Mouse (Mus musculus): ENCODE measurements around the gene Il23r. TPM values are rescaled to one million over a fixed set of nuclear protein-coding genes. Genes with fewer than 3 reads are reported as not detected.
A peak's percentile ranks its signal among the peaks of the same experiment; 100 is the strongest.

Il23r gene
- polyA plus RNA-seq, 1 experiment from 2014 or later, result not detected

- Histone ChIP-seq H3K9ac (replicated peaks; ENCODE audit: low read length) (no peak overlapping the region), H3K27me3 (ENCODE audit: control insufficient read depth, insufficient read depth, low read length) (no peaks in the 10 kb centered on the region), H3K27ac (replicated peaks; ENCODE audit: low read depth, low read length) (no peak overlapping the region), H3K36me3 (replicated peaks; ENCODE audit: control insufficient read depth, insufficient read depth, low read depth, low read length) (no peaks in the 10 kb centered on the region), H3K4me2 (ENCODE audit: low read depth, low read length) (no peak overlapping the region), H3K4me3 (ENCODE audit: low read depth, low read length) (no peak overlapping the region), H3K9me3 (replicated peaks; ENCODE audit: control insufficient read depth, low read length) (no peaks in the 10 kb centered on the region), H3K4me1 (ENCODE audit: control insufficient read depth, insufficient read depth, low read length) (no peaks in the 10 kb centered on the region)
- DNase-seq (ENCODE audit: low spot score) (no peak), ATAC-seq (replicated peaks; ENCODE audit: insufficient number of reproducible peaks, low FRiP score, low TSS enrichment, low read depth) (no peak)
- 87% methylated on average over 3 of the region's 3 CpGs for WGBS
Measured at GRCm38 (mm10) chr6:67416557-67416956, 75.1 kb downstream of the Il23r start.

- DNase-seq (ENCODE audit: low spot score) (no peak), ATAC-seq (replicated peaks; ENCODE audit: insufficient number of reproducible peaks, low FRiP score, low TSS enrichment, low read depth) (no peak)
- no peaks in the 10 kb centered on the region for H3K27me3 ChIP-seq (ENCODE audit: control insufficient read depth, insufficient read depth, low read length)
- H3K9me3 ChIP-seq (replicated peaks; ENCODE audit: control insufficient read depth, low read length), result no peaks in the 10 kb centered on the region
- H3K27ac ChIP-seq (replicated peaks; ENCODE audit: low read depth, low read length), result no peak overlapping the region
- no peak overlapping the region for H3K9ac ChIP-seq (replicated peaks; ENCODE audit: low read length)
- 95% methylated on average over 5 of the region's 5 CpGs for WGBS
- H3K4me1 ChIP-seq (ENCODE audit: control insufficient read depth, insufficient read depth, low read length), result no peaks in the 10 kb centered on the region
- no peak overlapping the region for H3K4me2 ChIP-seq (ENCODE audit: low read depth, low read length)
- no peak overlapping the region for H3K4me3 ChIP-seq (ENCODE audit: low read depth, low read length)
- H3K36me3 ChIP-seq (replicated peaks; ENCODE audit: control insufficient read depth, insufficient read depth, low read depth, low read length), result no peaks in the 10 kb centered on the region
Measured at GRCm38 (mm10) chr6:67415276-67415675, 76.4 kb downstream of the Il23r start.

- 68% methylated on average over 2 of the region's 2 CpGs for WGBS
- H3K36me3 ChIP-seq (replicated peaks; ENCODE audit: control insufficient read depth, insufficient read depth, low read depth, low read length), result no peaks in the 10 kb centered on the region
- H3K27ac ChIP-seq (replicated peaks; ENCODE audit: low read depth, low read length), result no peak overlapping the region
- no peaks in the 10 kb centered on the region for H3K27me3 ChIP-seq (ENCODE audit: control insufficient read depth, insufficient read depth, low read length)
- no peak overlapping the region for H3K4me3 ChIP-seq (ENCODE audit: low read depth, low read length)
- no peaks in the 10 kb centered on the region for H3K9me3 ChIP-seq (replicated peaks; ENCODE audit: control insufficient read depth, low read length)
- ATAC-seq (replicated peaks; ENCODE audit: insufficient number of reproducible peaks, low FRiP score, low TSS enrichment, low read depth) (no peak), DNase-seq (ENCODE audit: low spot score) (no peak)
- H3K9ac ChIP-seq (replicated peaks; ENCODE audit: low read length), result no peak overlapping the region
- no peak overlapping the region for H3K4me2 ChIP-seq (ENCODE audit: low read depth, low read length)
- H3K4me1 ChIP-seq (ENCODE audit: control insufficient read depth, insufficient read depth, low read length), result no peaks in the 10 kb centered on the region
Measured at GRCm38 (mm10) chr6:67413378-67413777, 78.3 kb downstream of the Il23r start.

- no peaks in the 10 kb centered on the region for H3K9me3 ChIP-seq (replicated peaks; ENCODE audit: control insufficient read depth, low read length)
- no peaks in the 10 kb centered on the region for H3K27me3 ChIP-seq (ENCODE audit: control insufficient read depth, insufficient read depth, low read length)
- 80% methylated on average over 3 of the region's 3 CpGs for WGBS
- ATAC-seq (replicated peaks; ENCODE audit: insufficient number of reproducible peaks, low FRiP score, low TSS enrichment, low read depth), result no peak
- no peak for DNase-seq (ENCODE audit: low spot score)
- no peaks in the 10 kb centered on the region for H3K4me1 ChIP-seq (ENCODE audit: control insufficient read depth, insufficient read depth, low read length)
- H3K4me3 ChIP-seq (ENCODE audit: low read depth, low read length), result no peak overlapping the region
- no peak overlapping the region for H3K4me2 ChIP-seq (ENCODE audit: low read depth, low read length)
- H3K9ac ChIP-seq (replicated peaks; ENCODE audit: low read length), result no peak overlapping the region
- no peak overlapping the region for H3K27ac ChIP-seq (replicated peaks; ENCODE audit: low read depth, low read length)
- no peaks in the 10 kb centered on the region for H3K36me3 ChIP-seq (replicated peaks; ENCODE audit: control insufficient read depth, insufficient read depth, low read depth, low read length)
Measured at GRCm38 (mm10) chr6:67405281-67405682, 86.4 kb downstream of the Il23r start.

- H3K27ac ChIP-seq (replicated peaks; ENCODE audit: low read depth, low read length), result no peak overlapping the region
- H3K4me1 ChIP-seq (ENCODE audit: control insufficient read depth, insufficient read depth, low read length), result no peaks in the 10 kb centered on the region
- no peaks in the 10 kb centered on the region for H3K27me3 ChIP-seq (ENCODE audit: control insufficient read depth, insufficient read depth, low read length)
- WGBS, result 75% methylated on average over 5 of the region's 5 CpGs
- H3K4me3 ChIP-seq (ENCODE audit: low read depth, low read length), result no peak overlapping the region
- DNase-seq (ENCODE audit: low spot score) (no peak), ATAC-seq (replicated peaks; ENCODE audit: insufficient number of reproducible peaks, low FRiP score, low TSS enrichment, low read depth) (no peak)
- H3K9me3 ChIP-seq (replicated peaks; ENCODE audit: control insufficient read depth, low read length), result no peaks in the 10 kb centered on the region
- no peaks in the 10 kb centered on the region for H3K36me3 ChIP-seq (replicated peaks; ENCODE audit: control insufficient read depth, insufficient read depth, low read depth, low read length)
- no peak overlapping the region for H3K4me2 ChIP-seq (ENCODE audit: low read depth, low read length)
- H3K9ac ChIP-seq (replicated peaks; ENCODE audit: low read length), result no peak overlapping the region
Measured at GRCm38 (mm10) chr6:67399551-67399950, 92.1 kb downstream of the Il23r start.

- 3% methylated on average over 26 of the region's 26 CpGs for WGBS
- peak within 1 kb of the TSS; percentile 51 for H3K4me2 ChIP-seq (ENCODE audit: low read depth, low read length)
- H3K4me1 ChIP-seq (ENCODE audit: control insufficient read depth, insufficient read depth, low read length), result no peaks in the 10 kb centered on the region
- H3K27ac ChIP-seq (replicated peaks; ENCODE audit: low read depth, low read length), result no peak within 1 kb of the TSS
- DNase-seq (ENCODE audit: low spot score), result peak; percentile 5
- peak within 1 kb of the TSS; percentile 17; the same call in 1 of the 2 replicates for H3K4me3 ChIP-seq (ENCODE audit: low read depth, low read length)
- peaks cover 4% of the 10 kb centered on the region; the same call in 1 of the 2 replicates for H3K27me3 ChIP-seq (ENCODE audit: control insufficient read depth, insufficient read depth, low read length)
- no peak within 1 kb of the TSS for H3K9ac ChIP-seq (replicated peaks; ENCODE audit: low read length)
- no peaks in the 10 kb centered on the region for H3K36me3 ChIP-seq (replicated peaks; ENCODE audit: control insufficient read depth, insufficient read depth, low read depth, low read length)
- no peak for ATAC-seq (replicated peaks; ENCODE audit: insufficient number of reproducible peaks, low FRiP score, low TSS enrichment, low read depth)
- H3K9me3 ChIP-seq (replicated peaks; ENCODE audit: control insufficient read depth, low read length), result no peaks in the 10 kb centered on the region
Measured at GRCm38 (mm10) chr6:67375982-67376391, 115.7 kb downstream of the Il23r start, which contains the start of gene Il12rb2. TSS of gene Il12rb2 (minus strand) at chr6:67376188.

Other genes starting within 250 kb of the Il23r start
- gene Il12rb2, start 115.7 kb downstream of the Il23r start, polyA plus RNA-seq (2014; fragmentation: Nextera tagmentation; extraction: Ambion mirVana), result 0.08 and 0.10 TPM in 2 replicates
- gene Tacstd2, start 43.9 kb upstream of the Il23r start, polyA plus RNA-seq (2014; fragmentation: Nextera tagmentation; extraction: Ambion mirVana), result 11.5 and 14.5 TPM in 2 replicates